Mouse (Mus musculus) hindbrain, embryonic 11.5 days (tissue): ENCODE results near the gene Olfr1294. TPM values are rescaled to one million over a fixed set of nuclear protein-coding genes. Genes with fewer than 3 reads are reported as not detected.

ENCODE experiments used
- ATAC-seq: fragments of 200-750 bp; cut with Nextera tagmentation; 2 replicates; pipeline ENCODE4 v1.8.0; 2017; ENCODE audit warnings: mild to moderate bottlenecking, moderate TSS enrichment, moderate library complexity; ENCODE audit not compliant: low FRiP score
- DNase-seq: peaks from one replicate; pipeline ENCODE4 v3.0.0-alpha.2; 2015; ENCODE audit warnings: low spot score
- H3K27ac ChIP-seq: fragments of 300-500 bp; sonication (generic); 2 replicates; pipeline ENCODE4 v1.5.1; 2014; ENCODE audit warnings: mild to moderate bottlenecking, low read depth, low read length
- H3K27me3 ChIP-seq: fragments of 300-500 bp; sonication (generic); 2 replicates; pipeline ENCODE4 v1.6.1; 2014; ENCODE audit warnings: mild to moderate bottlenecking, low read length, moderate library complexity, mixed read lengths; ENCODE audit not compliant: control insufficient read depth, insufficient read depth
- H3K36me3 ChIP-seq: fragments of 300-500 bp; sonication (generic); 2 replicates; pipeline ENCODE4 v1.6.1; 2014; ENCODE audit warnings: mild to moderate bottlenecking, low read length, moderate library complexity, mixed read lengths; ENCODE audit not compliant: control insufficient read depth, insufficient read depth
- H3K4me1 ChIP-seq: fragments of 300-500 bp; sonication (generic); replicated peaks from 2 replicates; pipeline ENCODE4 v1.6.1; 2014; ENCODE audit warnings: low read length, mixed read lengths; ENCODE audit not compliant: control insufficient read depth, insufficient read depth
- H3K4me2 ChIP-seq: fragments of 300-500 bp; sonication (generic); replicated peaks from 2 replicates; pipeline ENCODE4 v1.6.1; 2014; ENCODE audit warnings: mild to moderate bottlenecking, low read depth, low read length
- H3K4me3 ChIP-seq: fragments of 300-500 bp; sonication (generic); 2 replicates; pipeline ENCODE4 v1.5.1; 2014; ENCODE audit warnings: low read depth, low read length
- H3K9ac ChIP-seq: fragments of 300-500 bp; sonication (generic); 2 replicates; pipeline ENCODE4 v1.6.1; 2014; ENCODE audit warnings: low read depth, low read length
- H3K9me3 ChIP-seq: fragments of 300-500 bp; sonication (generic); 2 replicates; pipeline ENCODE4 v1.6.1; 2016; ENCODE audit warnings: low read length; ENCODE audit not compliant: control insufficient read depth
- WGBS: fragments of 180-500 bp; shearing (Covaris S2); extraction: QIAGEN DNeasy Blood & Tissue Kit; methylation state at CpG from one replicate; pipeline ENCODE4 v1.1.7; 2014; 5-methylcytosine and 5-hydroxymethylcytosine counted together
- polyA plus RNA-seq: library from polyadenylated mRNA; unstranded; fragments of >200 nt; fragmentation: Nextera tagmentation; extraction: Ambion mirVana; gene quantifications from 2 replicates; pipeline ENCODE4 v1.2.1, GENCODE M21; 2014

The Olfr1294 gene
- polyA plus RNA-seq, result not detected in 2 replicates

DNA sequence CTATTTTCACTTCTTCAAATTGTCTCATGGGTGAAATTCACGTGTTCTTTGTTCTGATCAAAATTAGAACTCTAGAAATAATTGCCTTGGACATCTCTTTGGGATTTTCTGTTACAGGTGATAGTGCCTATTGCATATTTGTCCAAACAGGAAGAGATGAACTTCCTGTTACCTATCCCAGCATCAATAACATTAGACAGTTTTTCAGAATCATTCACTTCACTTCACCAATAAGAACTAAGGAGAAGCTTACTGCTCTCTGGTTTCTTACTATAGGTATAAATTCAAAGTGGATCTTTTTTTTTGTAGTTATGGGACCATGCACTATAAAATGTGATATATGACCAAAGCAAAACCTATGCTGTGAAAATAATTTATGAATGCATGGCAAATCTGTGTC, at the start of gene Olfr1294:
TSS of gene Olfr1294 (minus strand) at position 101 of the 400 bp plus-strand sequence.
- Histone ChIP-seq H3K9ac (no peak within 1 kb of the TSS), H3K27me3 (no peaks in the 10 kb centered on the region), H3K9me3 (no peaks in the 10 kb centered on the region), H3K4me1 (no peaks in the 10 kb centered on the region), H3K4me3 (no peak within 1 kb of the TSS), H3K27ac (no peak within 1 kb of the TSS), H3K36me3 (no peaks in the 10 kb centered on the region), H3K4me2 (no peak within 1 kb of the TSS)
- no peak for ATAC-seq
- no peak for DNase-seq
- WGBS, result 66% methylated on average over 1 of the region's 1 CpGs

DNA sequence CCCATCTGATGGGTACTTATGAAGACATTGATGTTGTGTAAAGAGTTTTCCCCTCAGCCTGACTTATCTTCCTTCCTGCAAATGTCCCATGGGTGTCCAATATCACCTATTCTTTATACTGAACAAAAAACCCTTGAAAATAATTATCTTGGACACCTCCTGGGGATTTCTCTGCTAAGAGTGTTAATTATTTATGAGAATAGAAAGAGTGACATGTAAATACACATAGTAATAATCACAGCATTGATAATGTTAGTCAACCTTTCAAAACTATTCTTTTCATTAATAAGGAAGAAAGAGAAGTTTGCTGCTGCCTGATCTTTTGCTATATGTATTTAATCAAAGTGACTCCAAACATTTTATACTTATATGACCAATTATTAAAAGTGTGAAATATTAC, 29.5 kb upstream of the Olfr1294 start, which contains the start of gene Olfr1295:
TSS of gene Olfr1295 (minus strand) at position 101 of the 400 bp plus-strand sequence.
- H3K4me2 ChIP-seq, result no peak within 1 kb of the TSS
- H3K27me3 ChIP-seq, result no peaks in the 10 kb centered on the region
- no peak within 1 kb of the TSS for H3K27ac ChIP-seq
- no peak within 1 kb of the TSS for H3K9ac ChIP-seq
- H3K36me3 ChIP-seq, result no peaks in the 10 kb centered on the region
- ATAC-seq (no peak), DNase-seq (no peak)
- H3K9me3 ChIP-seq, result no peaks in the 10 kb centered on the region
- H3K4me3 ChIP-seq, result no peak within 1 kb of the TSS
- H3K4me1 ChIP-seq, result no peaks in the 10 kb centered on the region

DNA sequence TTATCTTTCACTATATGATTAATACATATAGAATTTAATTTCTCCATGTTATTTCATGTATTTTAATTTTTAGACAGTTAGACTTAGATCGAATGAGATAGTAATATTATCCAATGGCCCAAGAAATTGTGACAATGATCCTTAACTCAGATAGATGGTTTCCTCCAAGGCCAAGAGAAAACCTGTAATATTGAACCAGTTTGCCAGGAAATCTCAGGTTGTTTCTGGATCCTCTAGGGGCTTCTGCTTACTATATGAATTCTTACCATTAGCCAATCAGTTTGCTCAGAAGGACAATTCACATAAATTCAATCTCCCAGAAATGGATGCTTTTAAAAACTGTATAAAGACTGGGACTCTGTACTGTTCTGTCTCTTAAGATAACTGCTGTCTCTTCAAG, 15.2 kb downstream of the Olfr1294 start, which contains the start of gene Olfr1293-ps:
TSS of gene Olfr1293-ps (plus strand) at position 301 of the 400 bp plus-strand sequence.
- no peak within 1 kb of the TSS for H3K4me3 ChIP-seq
- DNase-seq (no peak), ATAC-seq (no peak)
- no peak within 1 kb of the TSS for H3K27ac ChIP-seq
- H3K27me3 ChIP-seq, result no peaks in the 10 kb centered on the region
- H3K36me3 ChIP-seq, result no peaks in the 10 kb centered on the region
- 90% methylated on average over 1 of the region's 1 CpGs for WGBS
- H3K4me1 ChIP-seq, result no peaks in the 10 kb centered on the region
- no peak within 1 kb of the TSS for H3K4me2 ChIP-seq
- no peak within 1 kb of the TSS for H3K9ac ChIP-seq
- no peaks in the 10 kb centered on the region for H3K9me3 ChIP-seq

DNA sequence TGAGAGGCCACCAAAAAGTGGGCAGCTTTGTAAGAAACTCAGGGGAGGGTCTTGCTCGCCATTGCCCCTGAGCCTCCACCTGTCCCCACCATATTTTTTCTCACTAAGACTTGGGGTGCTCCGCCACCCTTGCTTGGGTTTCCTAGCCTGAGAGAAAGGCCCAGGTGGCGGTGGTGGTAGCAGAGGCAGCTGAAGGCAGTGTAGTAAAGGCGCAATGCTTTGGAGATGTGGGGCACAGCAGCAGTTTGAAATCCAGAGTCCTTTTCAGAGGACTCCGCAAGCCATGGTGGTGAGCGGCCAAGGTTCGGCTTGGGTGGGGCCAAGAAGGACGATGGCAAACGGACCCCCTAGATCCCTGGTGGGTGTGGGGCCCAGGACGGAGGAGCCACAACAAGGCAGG, 22.6 kb downstream of the Olfr1294 start:
- Histone ChIP-seq H3K4me2 (no peak overlapping the region), H3K9ac (no peak overlapping the region), H3K4me3 (no peak overlapping the region), H3K27me3 (no peaks in the 10 kb centered on the region), H3K9me3 (no peaks in the 10 kb centered on the region), H3K4me1 (no peaks in the 10 kb centered on the region), H3K36me3 (no peaks in the 10 kb centered on the region), H3K27ac (no peak overlapping the region)
- ATAC-seq (no peak), DNase-seq (no peak)
- WGBS, result 96% methylated on average over 10 of the region's 10 CpGs

DNA sequence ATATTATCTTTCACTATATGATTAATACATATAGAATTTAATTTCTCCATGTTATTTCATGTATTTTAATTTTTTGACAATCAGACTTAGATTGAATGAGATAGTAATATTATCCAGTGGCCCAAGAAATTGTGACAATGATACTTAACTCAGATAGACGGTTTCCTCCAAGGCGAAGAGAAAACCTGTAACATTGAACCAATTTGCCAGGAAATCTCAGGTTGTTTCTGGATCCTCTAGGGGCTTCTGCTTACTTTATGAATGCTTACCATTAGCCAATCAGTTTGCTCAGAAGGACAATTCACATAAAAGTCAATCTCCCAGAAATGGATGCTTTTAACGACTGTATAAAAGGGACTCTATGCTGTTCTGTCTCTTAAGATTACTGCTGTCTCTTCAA, 43.2 kb downstream of the Olfr1294 start, which contains the start of gene Olfr1291-ps1:
TSS of gene Olfr1291-ps1 (plus strand) at position 301 of the 400 bp plus-strand sequence.
- Histone ChIP-seq H3K9ac (no peak within 1 kb of the TSS), H3K27me3 (no peaks in the 10 kb centered on the region), H3K9me3 (no peaks in the 10 kb centered on the region), H3K4me1 (no peaks in the 10 kb centered on the region), H3K36me3 (no peaks in the 10 kb centered on the region), H3K27ac (no peak within 1 kb of the TSS), H3K4me2 (no peak within 1 kb of the TSS), H3K4me3 (no peak within 1 kb of the TSS)
- WGBS, result 93% methylated on average over 3 of the region's 3 CpGs
- ATAC-seq (no peak), DNase-seq (no peak)

DNA sequence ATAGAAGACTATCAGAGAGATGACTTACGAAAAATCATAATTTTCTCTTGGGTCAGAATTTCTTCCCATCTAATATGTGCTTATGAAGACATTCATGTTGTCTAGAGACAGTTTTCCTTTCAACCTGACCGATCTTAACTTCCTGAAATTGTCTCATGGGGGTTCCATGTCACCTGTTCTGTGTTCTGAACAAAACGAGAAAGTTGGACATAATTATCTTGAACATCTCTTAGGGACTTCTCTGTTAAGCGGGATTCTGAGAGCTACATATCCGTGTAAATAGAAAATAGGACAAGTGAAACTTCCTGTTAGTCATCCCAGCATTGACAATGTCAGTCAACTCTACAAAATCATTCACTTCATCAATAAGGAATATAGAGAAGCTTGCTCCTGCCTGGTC, 46.4 kb downstream of the Olfr1294 start, which contains the start of gene Olfr1290:
TSS of gene Olfr1290 (minus strand) at position 101 of the 400 bp plus-strand sequence.
- H3K4me3 ChIP-seq, result no peak within 1 kb of the TSS

More for the DNA sequence above, 46.4 kb downstream of the Olfr1294 start, which contains the start of gene Olfr1290:
- Histone ChIP-seq H3K36me3 (no peaks in the 10 kb centered on the region), H3K4me2 (no peak within 1 kb of the TSS), H3K4me1 (no peaks in the 10 kb centered on the region), H3K9me3 (no peaks in the 10 kb centered on the region), H3K27ac (no peak within 1 kb of the TSS), H3K27me3 (no peaks in the 10 kb centered on the region), H3K9ac (no peak within 1 kb of the TSS)
- no peak for DNase-seq
- 82% methylated on average over 5 of the region's 5 CpGs for WGBS
- no peak for ATAC-seq

Other genes starting within 250 kb of the Olfr1294 start
- not detected in 2 replicates for gene Olfr1279, start 239.7 kb downstream of the Olfr1294 start, polyA plus RNA-seq
- not detected in 2 replicates for gene Olfr1280, start 226.3 kb downstream of the Olfr1294 start, polyA plus RNA-seq
- not detected in 2 replicates for gene Olfr1281, start 213.8 kb downstream of the Olfr1294 start, polyA plus RNA-seq
- gene Olfr1282, start 204.2 kb downstream of the Olfr1294 start, polyA plus RNA-seq, result not detected in 2 replicates
- not detected in 2 replicates for gene Olfr1283, start 173.5 kb downstream of the Olfr1294 start, polyA plus RNA-seq
- gene Olfr1284, start 164.8 kb downstream of the Olfr1294 start, polyA plus RNA-seq, result not detected in 2 replicates
- gene Olfr1286, start 117.2 kb downstream of the Olfr1294 start, polyA plus RNA-seq, result not detected in 2 replicates
- gene Olfr1287, start 91.1 kb downstream of the Olfr1294 start, polyA plus RNA-seq, result not detected in 2 replicates
- gene Olfr1288, start 66.2 kb downstream of the Olfr1294 start, polyA plus RNA-seq, result not detected in 2 replicates
- not detected in 2 replicates for gene Olfr1289, start 59.5 kb downstream of the Olfr1294 start, polyA plus RNA-seq
- 0.08 TPM in 1 of 2 replicates, not detected in the other for gene Olfr1290, start 46.5 kb downstream of the Olfr1294 start, polyA plus RNA-seq
- gene Olfr1291-ps1, start 43.1 kb downstream of the Olfr1294 start, polyA plus RNA-seq, result not detected in 2 replicates
- not detected in 2 replicates for gene Olfr1293-ps, start 15.1 kb downstream of the Olfr1294 start, polyA plus RNA-seq
- gene Olfr1295, start 29.4 kb upstream of the Olfr1294 start, polyA plus RNA-seq, result not detected in 2 replicates
- gene Olfr1297, start 86.2 kb upstream of the Olfr1294 start, polyA plus RNA-seq, result not detected in 2 replicates
- gene Olfr1298, start 108.9 kb upstream of the Olfr1294 start, polyA plus RNA-seq, result not detected in 2 replicates
- gene Olfr1299, start 121.1 kb upstream of the Olfr1294 start, polyA plus RNA-seq, result not detected in 2 replicates
- gene Olfr1301, start 210.7 kb upstream of the Olfr1294 start, polyA plus RNA-seq, result not detected in 2 replicates
- not detected in 2 replicates for gene Olfr1302, start 237.1 kb upstream of the Olfr1294 start, polyA plus RNA-seq